Mouse (Mus musculus) kidney, adult 2 months (tissue): Measurements from ENCODE around the gene Ccdc172.

Experiments used
- CTCF ChIP-seq: fragments of 200-500 bp; conservative IDR thresholded peaks from 2 replicates; pipeline ENCODE4 v1.5.1; 2011; ENCODE audit warnings: low read depth, mild to moderate bottlenecking, control low read depth, low read length, moderate library complexity, mixed read lengths; ENCODE audit not compliant: insufficient read depth, insufficient read length
- POLR2A ChIP-seq: fragments of 200-500 bp; IDR thresholded peaks from one replicate; pipeline ENCODE4 v1.6.1; 2011; ENCODE audit warnings: low read depth, low read length, control low read depth

- TF ChIP-seq POLR2A (no peak), CTCF (no peak)
Measured at GRCm38 (mm10) chr19:58600381-58600780, 88.6 kb downstream of the Ccdc172 start.
